Mouse (Mus musculus) midbrain, embryonic 13.5 days (tissue): ENCODE measurements at regions not wholly inside any gene's neighbourhood (a gene's known extent, or its start where the extent isn't known, plus 50 kb on each side); places are given as distances from the start of the nearest gene placed in this dataset.
"Not testable (repeated sequence)": the region's sequence is repeated elsewhere in the genome, so short reads cannot be mapped to it uniquely, and the experiment has no call there.

Experiments
- ATAC-seq: fragments of 200-750 bp; cut with Nextera tagmentation; 2 replicates; pipeline ENCODE4 v1.8.0; 2017; ENCODE audit warnings: mild to moderate bottlenecking, moderate TSS enrichment, moderate library complexity
- H3K27ac ChIP-seq: fragments of 300-500 bp; sonication (generic); 2 replicates; pipeline ENCODE4 v1.5.1; 2015; ENCODE audit warnings: inconsistent platforms, mild to moderate bottlenecking, moderate library complexity
- H3K27me3 ChIP-seq: fragments of 300-500 bp; sonication (generic); 2 replicates; pipeline ENCODE4 v1.6.1; 2015; ENCODE audit warnings: mild to moderate bottlenecking, inconsistent platforms
- H3K36me3 ChIP-seq: fragments of 300-500 bp; sonication (generic); 2 replicates; pipeline ENCODE4 v1.6.1; 2015; ENCODE audit warnings: mild to moderate bottlenecking, inconsistent platforms
- H3K4me1 ChIP-seq: fragments of 300-500 bp; sonication (generic); replicated peaks from 2 replicates; pipeline ENCODE4 v1.6.1; 2015; ENCODE audit warnings: inconsistent platforms
- H3K4me2 ChIP-seq: fragments of 300-500 bp; sonication (generic); replicated peaks from 2 replicates; pipeline ENCODE4 v1.6.1; 2015; ENCODE audit warnings: moderate library complexity, mild to moderate bottlenecking, inconsistent platforms
- H3K4me3 ChIP-seq: fragments of 300-500 bp; sonication (generic); replicated peaks from 2 replicates; pipeline ENCODE4 v1.5.1; 2015; ENCODE audit warnings: mild to moderate bottlenecking, inconsistent platforms
- H3K9ac ChIP-seq: fragments of 300-500 bp; sonication (generic); replicated peaks from 2 replicates; pipeline ENCODE4 v1.6.1; 2015; ENCODE audit warnings: mild to moderate bottlenecking, inconsistent platforms
- H3K9me3 ChIP-seq: fragments of 300-500 bp; sonication (generic); 2 replicates; pipeline ENCODE4 v1.6.1; 2016; ENCODE audit warnings: mild to moderate bottlenecking, inconsistent platforms
- WGBS: fragments of 180-500 bp; shearing (Covaris S2); methylation state at CpG from one replicate; pipeline ENCODE4 v1.1.7; 2015; 5-methylcytosine and 5-hydroxymethylcytosine counted together

DNA sequence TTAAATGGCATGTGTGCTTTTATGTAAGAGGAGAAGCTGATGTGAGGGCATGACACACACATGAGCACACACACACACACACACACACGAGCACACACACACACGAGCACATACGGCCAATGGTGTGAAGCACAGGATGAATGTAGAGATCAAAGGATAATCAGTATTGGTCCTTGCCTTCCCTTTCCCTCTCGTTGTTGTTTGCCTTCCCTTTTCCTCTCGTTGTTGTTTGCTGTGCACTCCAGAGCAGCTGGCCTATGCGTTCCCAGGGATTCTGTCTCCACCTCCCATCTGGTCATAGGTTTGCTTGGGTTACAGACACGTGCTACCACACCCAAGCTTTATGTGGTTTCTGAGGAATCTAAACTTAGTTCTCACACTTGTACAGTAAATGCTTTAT is 165.8 kb downstream of the Enc1 start:
- Histone ChIP-seq H3K27ac (peak overlapping the region; percentile 47; the same call in 1 of the 2 replicates), H3K4me2 (no peak overlapping the region), H3K4me3 (no peak overlapping the region), H3K9me3 (no peaks in the 10 kb centered on the region), H3K9ac (0 out of 2 replicates have a peak overlapping the region, but pooled peaks have one; percentile 23), H3K36me3 (no peaks in the 10 kb centered on the region), H3K4me1 (peaks cover 59% of the 10 kb centered on the region), H3K27me3 (no peaks in the 10 kb centered on the region)
- ATAC-seq = no peak
- 48% methylated on average over 7 of the region's 7 CpGs for WGBS

DNA sequence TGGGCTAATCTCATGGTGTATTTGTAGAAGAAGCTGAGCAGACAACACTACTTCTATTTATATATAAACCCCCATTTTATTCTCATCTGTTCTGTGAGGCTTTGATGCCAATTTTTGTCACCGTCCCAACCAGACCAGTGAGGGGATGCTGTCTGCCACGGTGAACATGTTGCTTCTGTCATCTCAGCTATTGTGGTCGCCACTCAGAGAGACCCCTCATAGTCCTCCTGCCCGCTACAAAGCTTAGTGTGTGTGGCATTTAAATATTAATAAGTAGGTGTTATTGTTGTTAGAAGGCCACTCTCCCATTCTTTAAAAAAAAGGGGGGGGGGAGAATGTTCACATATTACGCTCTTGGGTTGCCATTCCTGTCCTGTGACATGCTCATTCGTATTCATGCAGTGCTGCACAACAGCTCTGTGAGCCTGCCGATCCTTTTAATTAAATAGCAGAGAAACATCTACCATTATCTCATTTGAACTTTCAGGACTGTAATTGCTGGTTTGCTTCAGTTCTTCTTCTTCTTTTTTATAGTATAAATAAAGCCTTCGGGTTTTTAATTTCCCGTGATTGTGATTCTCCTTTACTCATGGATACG is 161.4 kb downstream of the Enc1 start:
- no peak overlapping the region for H3K4me3 ChIP-seq
- no peak overlapping the region for H3K4me2 ChIP-seq
- no peaks in the 10 kb centered on the region for H3K27me3 ChIP-seq
- no peak overlapping the region for H3K9ac ChIP-seq
- no peaks in the 10 kb centered on the region for H3K9me3 ChIP-seq
- peaks cover 25% of the 10 kb centered on the region for H3K4me1 ChIP-seq
- WGBS = 38% methylated on average over 10 of the region's 10 CpGs
- no peak overlapping the region for H3K27ac ChIP-seq
- ATAC-seq = peak; percentile 65; the same call in 1 of the 2 replicates
- H3K36me3 ChIP-seq = no peaks in the 10 kb centered on the region

DNA sequence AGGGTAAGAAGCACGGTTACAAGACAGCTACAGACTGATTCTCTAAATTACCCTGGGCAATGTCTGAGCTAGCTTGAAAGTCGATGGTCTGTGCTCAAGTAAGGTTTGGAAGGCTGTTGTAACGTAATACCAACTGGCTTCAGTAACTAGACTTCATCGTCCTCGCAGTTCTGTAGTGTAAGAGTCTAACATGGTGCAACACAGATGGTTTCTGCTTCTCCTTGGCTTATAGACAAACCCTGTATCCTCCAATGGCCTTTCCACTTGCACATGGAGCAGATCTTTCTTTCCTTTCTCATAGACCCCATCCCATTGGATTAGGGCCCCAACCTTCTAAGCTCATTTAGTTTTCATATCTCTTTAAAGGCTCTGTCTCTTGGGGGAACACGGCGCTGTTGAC is 160.7 kb downstream of the Enc1 start:
- no peaks in the 10 kb centered on the region for H3K27me3 ChIP-seq
- no peak overlapping the region for H3K4me3 ChIP-seq
- no peak overlapping the region for H3K4me2 ChIP-seq
- no peaks in the 10 kb centered on the region for H3K9me3 ChIP-seq
- H3K9ac ChIP-seq = no peak overlapping the region
- no peak for ATAC-seq
- H3K27ac ChIP-seq = no peak overlapping the region
- H3K4me1 ChIP-seq = peaks cover 19% of the 10 kb centered on the region
- WGBS = 83% methylated on average over 7 of the region's 7 CpGs
- no peaks in the 10 kb centered on the region for H3K36me3 ChIP-seq

DNA sequence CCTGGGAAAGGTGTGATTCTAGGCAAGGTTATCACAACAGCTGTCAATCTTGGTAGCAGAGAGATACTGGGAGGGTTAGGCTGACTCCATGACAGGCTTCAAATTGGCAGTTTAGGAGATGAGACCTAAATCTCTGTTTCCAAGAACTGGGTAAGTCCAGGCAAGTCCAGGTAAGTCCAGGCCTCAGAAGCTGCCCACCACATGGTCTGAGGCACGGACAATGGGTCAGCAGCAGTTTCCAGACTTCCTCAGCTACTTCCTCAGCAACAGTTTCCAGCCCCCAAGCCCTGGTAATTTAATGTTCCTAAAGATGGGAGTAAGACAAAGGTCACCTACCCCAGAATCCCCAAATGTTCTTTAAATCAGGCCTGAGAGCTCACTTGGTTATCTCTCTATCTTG is 157.1 kb downstream of the Enc1 start:
- 91% methylated on average over 1 of the region's 1 CpGs for WGBS
- Histone ChIP-seq H3K4me3 (no peak overlapping the region), H3K36me3 (no peaks in the 10 kb centered on the region), H3K9ac (no peak overlapping the region), H3K4me2 (no peak overlapping the region), H3K9me3 (no peaks in the 10 kb centered on the region), H3K27me3 (no peaks in the 10 kb centered on the region), H3K27ac (no peak overlapping the region), H3K4me1 (peaks cover 15% of the 10 kb centered on the region)
- ATAC-seq = no peak

DNA sequence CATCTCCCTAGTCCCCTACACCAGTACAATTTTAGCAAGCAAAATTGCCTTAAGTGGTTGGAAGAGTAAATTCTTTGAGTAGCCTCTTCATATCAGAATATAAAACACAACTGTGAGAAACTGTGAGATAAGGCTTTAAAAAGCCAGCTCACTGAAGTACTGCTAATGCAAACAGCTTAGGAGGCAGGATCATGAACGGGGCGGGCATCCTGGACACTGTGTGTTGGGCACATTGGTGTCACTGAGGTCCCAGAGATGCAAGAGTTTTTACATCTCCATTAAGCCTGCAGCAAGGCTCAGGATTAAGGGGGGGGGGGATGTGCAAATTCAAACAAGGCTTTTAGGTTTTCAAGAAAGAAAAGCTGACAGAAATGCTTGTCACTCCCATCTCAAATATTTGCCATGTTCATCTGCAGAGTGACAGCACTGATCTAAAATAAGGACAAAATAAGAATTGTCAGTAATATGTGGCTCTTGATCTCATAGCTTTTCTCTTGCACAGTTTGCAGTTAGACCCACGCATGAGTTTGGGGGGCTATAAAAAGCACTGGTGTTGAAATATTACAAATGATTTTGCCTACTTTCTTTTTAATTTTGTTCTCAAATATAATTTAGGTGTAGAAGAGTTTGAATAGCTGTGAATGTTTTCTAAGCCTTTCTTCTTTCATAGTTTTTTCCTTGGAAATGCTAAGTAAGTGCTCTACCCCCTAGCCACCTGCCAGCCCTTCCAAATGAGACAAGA is 156.2 kb downstream of the Enc1 start:
- WGBS = 84% methylated on average over 3 of the region's 3 CpGs
- H3K27ac ChIP-seq = no peak overlapping the region

DNA sequence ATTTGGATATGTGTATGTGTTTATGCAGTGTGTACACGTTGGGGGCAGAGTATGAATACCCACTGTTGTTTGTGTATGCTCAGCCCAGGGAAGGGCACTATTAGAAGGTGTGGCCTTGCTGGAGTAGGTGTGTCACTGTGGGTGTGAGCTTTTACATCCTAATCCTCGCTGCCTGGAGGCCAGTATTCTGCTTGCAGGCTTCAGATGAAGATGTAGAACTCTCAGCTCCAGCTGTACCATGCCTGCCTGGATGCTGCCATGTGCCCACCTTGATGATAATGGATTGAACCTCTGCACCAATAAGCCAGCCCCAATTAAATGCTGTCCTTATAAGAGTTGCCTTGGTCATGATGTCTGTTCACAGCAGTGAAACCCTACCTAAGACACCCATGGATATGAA is 155.4 kb downstream of the Enc1 start:
- 83% methylated on average over 2 of the region's 2 CpGs for WGBS
- not testable (repeated sequence) for H3K27me3 ChIP-seq, ATAC-seq, H3K9me3 ChIP-seq, H3K4me3 ChIP-seq, H3K36me3 ChIP-seq, H3K4me1 ChIP-seq, H3K4me2 ChIP-seq, H3K27ac ChIP-seq, H3K9ac ChIP-seq

More for the DNA sequence above, 156.2 kb downstream of the Enc1 start:
- H3K36me3 ChIP-seq = no peaks in the 10 kb centered on the region
- H3K27me3 ChIP-seq = no peaks in the 10 kb centered on the region
- no peak overlapping the region for H3K4me2 ChIP-seq
- no peak overlapping the region for H3K9ac ChIP-seq
- H3K4me1 ChIP-seq = peaks cover 10% of the 10 kb centered on the region
- ATAC-seq = no peak
- no peak overlapping the region for H3K4me3 ChIP-seq
- no peaks in the 10 kb centered on the region for H3K9me3 ChIP-seq

DNA sequence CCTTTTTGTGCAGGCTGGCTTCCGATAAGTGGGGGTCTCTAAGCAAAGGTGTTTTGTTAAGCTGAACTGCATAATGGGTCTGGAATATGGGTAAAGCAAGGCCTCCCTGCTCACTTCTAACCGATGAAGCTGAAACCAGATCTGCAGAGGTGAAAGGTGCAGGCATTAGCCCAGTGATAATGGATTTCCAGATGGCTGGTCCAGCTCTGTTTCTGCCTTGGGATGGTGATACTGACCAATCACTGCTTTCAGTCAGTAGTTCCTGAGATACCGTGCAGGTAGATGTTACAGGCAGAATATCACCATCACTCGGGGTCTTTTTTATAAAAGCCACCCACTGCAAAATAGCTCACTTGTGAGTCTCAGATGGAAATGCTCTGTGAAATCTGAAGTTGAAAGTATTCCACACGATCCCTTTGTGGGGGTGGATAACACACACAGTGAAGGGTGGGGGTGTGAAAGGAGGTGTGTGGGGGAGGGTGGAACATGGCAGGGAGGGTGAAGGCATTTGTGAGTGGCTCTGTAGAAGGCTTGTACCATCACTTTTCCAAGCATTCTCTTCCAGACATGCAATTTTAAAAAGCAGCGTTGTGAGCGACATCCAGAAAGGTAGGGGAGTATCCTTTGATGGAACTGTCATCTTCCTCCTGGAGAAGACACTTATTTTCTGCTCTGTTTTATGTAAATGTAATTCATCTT is 154.0 kb downstream of the Enc1 start:
- H3K27ac ChIP-seq = no peak overlapping the region
- no peaks in the 10 kb centered on the region for H3K36me3 ChIP-seq
- no peak overlapping the region for H3K9ac ChIP-seq
- no peak overlapping the region for H3K4me3 ChIP-seq
- no peaks in the 10 kb centered on the region for H3K27me3 ChIP-seq
- no peak for ATAC-seq
- 76% methylated on average over 7 of the region's 7 CpGs for whole genome bisulfite sequencing
- no peak overlapping the region for H3K4me2 ChIP-seq
- peaks cover 14% of the 10 kb centered on the region for H3K4me1 ChIP-seq
- H3K9me3 ChIP-seq = no peaks in the 10 kb centered on the region

DNA sequence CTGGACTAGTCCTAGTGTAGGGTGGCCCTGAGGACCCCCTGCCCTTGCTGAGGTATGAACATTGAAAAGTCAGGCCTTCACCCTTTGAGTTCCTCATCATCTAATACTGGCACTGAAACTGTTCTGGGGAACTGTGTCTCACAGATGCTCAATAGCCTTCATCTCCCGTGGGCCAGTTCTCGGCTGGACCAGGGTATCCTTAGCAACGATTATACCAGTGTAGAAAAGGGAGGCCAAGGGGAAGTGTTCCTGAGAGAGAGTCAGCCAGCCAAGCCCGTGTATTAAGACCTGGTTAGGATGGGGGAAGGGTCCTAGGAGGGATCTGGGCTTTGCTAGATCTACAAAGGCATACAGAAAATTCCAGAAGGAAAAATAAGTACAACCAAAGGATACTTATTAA is 153.2 kb downstream of the Enc1 start:
- 56% methylated on average over 4 of the region's 4 CpGs for WGBS
- Histone ChIP-seq H3K27me3 (no peaks in the 10 kb centered on the region), H3K27ac (no peak overlapping the region)

DNA sequence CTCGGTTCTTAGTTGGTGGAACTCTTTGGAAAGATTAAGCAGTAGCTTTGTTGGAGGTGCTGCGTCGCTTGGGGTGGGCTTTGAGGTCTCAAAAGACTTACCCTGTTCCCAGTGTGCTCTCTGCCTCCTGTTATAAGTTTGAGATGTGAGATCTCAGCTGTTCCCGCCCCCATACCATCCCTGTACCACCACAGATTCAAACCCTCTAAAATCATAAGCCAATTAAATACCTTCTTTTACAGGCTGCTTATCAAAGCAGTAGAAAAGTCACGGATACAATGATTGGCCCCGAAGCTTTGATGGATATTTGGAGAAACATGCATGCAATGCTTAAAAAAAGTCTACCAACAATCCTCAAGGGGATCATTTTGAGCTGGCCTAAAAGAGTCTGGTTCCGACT is 152.6 kb downstream of the Enc1 start:
- Histone ChIP-seq H3K27me3 (no peaks in the 10 kb centered on the region), H3K36me3 (no peaks in the 10 kb centered on the region), H3K9ac (no peak overlapping the region), H3K9me3 (no peaks in the 10 kb centered on the region), H3K4me2 (no peak overlapping the region), H3K4me1 (peaks cover 14% of the 10 kb centered on the region), H3K27ac (no peak overlapping the region), H3K4me3 (no peak overlapping the region)
- 91% methylated on average over 7 of the region's 7 CpGs for WGBS
- no peak for ATAC-seq

More for the DNA sequence above, 153.2 kb downstream of the Enc1 start:
- no peaks in the 10 kb centered on the region for H3K36me3 ChIP-seq
- H3K4me2 ChIP-seq = no peak overlapping the region
- H3K4me1 ChIP-seq = peaks cover 14% of the 10 kb centered on the region
- no peak overlapping the region for H3K9ac ChIP-seq
- no peak for ATAC-seq
- H3K9me3 ChIP-seq = no peaks in the 10 kb centered on the region
- H3K4me3 ChIP-seq = no peak overlapping the region

DNA sequence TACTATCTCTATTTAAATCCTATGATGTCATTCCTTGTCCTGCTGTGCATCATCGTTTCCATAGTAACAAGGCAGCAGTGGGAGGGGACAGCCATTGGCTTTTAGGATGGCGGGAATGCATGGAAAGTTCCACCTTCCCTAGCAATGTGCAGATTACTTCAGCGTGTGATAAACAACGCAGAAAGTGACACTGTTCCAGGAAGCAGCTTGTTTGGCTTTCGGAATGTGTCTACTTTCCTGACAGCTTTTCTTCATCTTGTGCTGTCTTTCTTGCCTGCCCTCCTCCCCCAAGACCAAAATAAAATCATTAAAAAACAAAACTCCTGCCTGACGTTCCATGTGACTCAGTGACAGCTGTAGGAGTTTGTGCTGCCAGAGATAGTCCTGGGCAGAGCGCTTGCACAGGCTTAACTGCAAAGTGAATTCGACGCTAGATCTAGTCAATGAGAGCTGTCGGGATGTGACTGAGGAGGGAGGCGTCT is 149.6 kb downstream of the Enc1 start:
- 17% methylated on average over 11 of the region's 11 CpGs for WGBS
- Histone ChIP-seq H3K27ac (no peak overlapping the region), H3K4me3 (no peak overlapping the region), H3K36me3 (no peaks in the 10 kb centered on the region), H3K4me2 (peak overlapping the region; percentile 40), H3K9ac (no peak overlapping the region), H3K4me1 (peaks cover 14% of the 10 kb centered on the region), H3K27me3 (no peaks in the 10 kb centered on the region), H3K9me3 (no peaks in the 10 kb centered on the region)
- ATAC-seq = peak; percentile 35

DNA sequence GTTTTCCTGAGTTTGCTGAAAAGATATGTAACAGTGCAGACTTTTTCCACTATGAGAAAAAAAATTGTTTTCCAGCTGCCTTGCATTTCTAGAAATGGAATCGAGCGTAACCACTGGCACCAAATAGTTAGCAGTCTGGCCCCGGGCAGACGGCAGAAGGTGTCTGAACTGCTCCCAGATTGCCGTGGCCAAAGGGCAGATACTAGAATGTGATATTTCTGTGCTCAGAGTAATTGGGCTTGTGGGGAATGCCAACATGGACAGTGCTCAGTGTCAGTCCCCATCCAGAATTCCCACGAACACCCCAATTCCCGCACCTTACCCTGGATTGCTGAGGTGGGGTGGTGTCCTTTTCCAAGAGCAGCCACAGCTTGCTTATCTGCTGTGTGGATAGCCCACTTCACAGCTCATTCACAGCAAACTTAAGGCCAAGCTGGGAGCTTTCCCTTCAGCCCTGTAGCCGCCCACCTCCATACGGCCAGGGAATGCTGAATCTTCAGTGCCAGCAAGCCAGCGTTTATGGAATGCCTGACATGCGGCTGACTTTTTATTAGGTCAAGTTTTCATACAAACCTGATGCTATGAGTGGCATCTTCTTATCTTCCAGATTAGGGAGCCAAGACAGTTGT is 148.1 kb downstream of the Enc1 start:
- ATAC-seq = no peak
- H3K4me2 ChIP-seq = no peak overlapping the region
- H3K9me3 ChIP-seq = no peaks in the 10 kb centered on the region
- no peak overlapping the region for H3K9ac ChIP-seq
- peaks cover 9% of the 10 kb centered on the region for H3K4me1 ChIP-seq
- no peak overlapping the region for H3K27ac ChIP-seq
- H3K36me3 ChIP-seq = no peaks in the 10 kb centered on the region
- 84% methylated on average over 11 of the region's 11 CpGs for WGBS
- no peak overlapping the region for H3K4me3 ChIP-seq
- no peaks in the 10 kb centered on the region for H3K27me3 ChIP-seq

DNA sequence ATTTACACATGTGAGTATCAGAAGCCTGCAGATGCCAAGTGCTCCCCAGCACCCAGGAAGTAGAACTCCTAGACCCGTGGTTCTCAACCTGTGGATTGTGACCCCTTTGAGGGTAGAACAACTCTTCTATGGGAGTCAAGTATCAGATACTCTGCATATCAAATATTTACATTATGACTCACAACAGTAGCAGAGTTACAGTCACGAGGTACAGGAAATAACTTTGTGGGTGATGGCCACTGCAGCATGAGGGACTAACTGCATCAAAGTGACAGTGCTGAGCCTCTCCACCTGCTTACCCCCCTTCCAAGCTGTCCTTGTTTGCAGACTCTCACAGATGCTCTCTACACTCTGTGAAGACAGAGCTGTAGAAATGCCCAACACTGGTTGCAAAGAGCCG is 145.6 kb downstream of the Enc1 start:
- no peak overlapping the region for H3K4me2 ChIP-seq
- peaks cover 9% of the 10 kb centered on the region for H3K4me1 ChIP-seq
- H3K27me3 ChIP-seq = no peaks in the 10 kb centered on the region
- no peaks in the 10 kb centered on the region for H3K36me3 ChIP-seq
- H3K4me3 ChIP-seq = no peak overlapping the region
- no peak overlapping the region for H3K9ac ChIP-seq
- no peak overlapping the region for H3K27ac ChIP-seq
- WGBS = 82% methylated on average over 3 of the region's 3 CpGs
- ATAC-seq = no peak
- no peaks in the 10 kb centered on the region for H3K9me3 ChIP-seq
